Mouse (Mus musculus): Measurements from ENCODE around the gene Mettl15.
"Not testable (repeated sequence)": the region's sequence is repeated elsewhere in the genome, so short reads cannot be mapped to it uniquely, and the experiment has no call there.

The Mettl15 gene

GRCm38 (mm10) chr2:109280600-109281340 is at the start of gene Mettl15, which contains the start of gene Kif18a:
Gene Mettl15 (minus strand): TSS chr2:109280748.
Gene Kif18a (plus strand): TSS chr2:109280738.
- peak; percentile 92 to 96 for DNase-seq (ENCODE audit: low spot score in 2 of 2)

- no peak for DNase-seq (ENCODE audit: low spot score in 2 of 2)
These were observed 30.8 kb upstream of the Mettl15 start for GRCm38 (mm10) chr2:109311369-109311768.

DNA sequence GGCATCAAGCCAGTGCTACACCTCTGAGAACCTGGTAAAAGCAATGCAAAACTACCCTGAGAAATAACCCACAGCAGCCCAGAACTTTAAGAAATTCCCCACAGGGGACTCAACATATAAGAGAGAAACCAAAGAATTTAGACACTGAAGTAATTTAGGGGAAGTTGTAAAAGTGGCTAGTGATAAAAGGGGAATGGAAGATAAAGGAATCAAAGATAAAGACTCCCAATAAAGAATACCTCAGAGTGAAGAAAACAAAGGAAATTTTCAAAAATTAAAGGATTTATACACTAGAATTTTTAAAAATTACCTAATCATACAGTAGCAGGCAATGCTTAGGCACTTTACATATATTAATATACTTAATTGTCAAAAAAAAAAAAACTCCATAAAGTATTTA is 23.1 kb upstream of the Mettl15 start:
- no peak for DNase-seq (ENCODE audit: low spot score in 2 of 2)

- DNase-seq (ENCODE audit: low spot score in 2 of 2) = no peak
These were observed 21.7 kb upstream of the Mettl15 start for GRCm38 (mm10) chr2:109302234-109302633.

GRCm38 (mm10) chr2:109298160-109298559 is 17.6 kb upstream of the Mettl15 start:
- DNase-seq (ENCODE audit: low spot score in 2 of 2) = no peak

DNA sequence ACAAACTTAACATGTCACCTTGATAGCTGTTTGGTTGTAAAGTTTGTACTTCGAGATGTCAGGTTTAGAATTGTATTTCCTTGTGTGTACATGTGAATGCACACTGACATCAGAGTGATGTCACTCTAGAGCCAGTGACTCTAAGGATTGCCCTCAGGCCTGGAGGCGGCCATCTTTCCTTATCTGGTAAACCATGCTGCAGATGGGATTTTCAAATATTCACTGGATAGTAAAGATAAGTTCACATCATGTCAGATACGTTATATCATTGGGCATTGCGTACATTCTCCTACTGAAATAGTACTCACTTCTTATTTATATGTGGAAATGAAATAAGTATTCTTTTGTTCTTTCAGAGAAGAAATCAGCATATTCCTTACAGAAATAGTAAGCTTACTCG is 15.7 kb upstream of the Mettl15 start:
- no peak for DNase-seq (ENCODE audit: low spot score in 2 of 2)

- DNase-seq (ENCODE audit: low spot score in 2 of 2) = no peak
These were observed 8.8 kb upstream of the Mettl15 start for GRCm38 (mm10) chr2:109289327-109289726.

GRCm38 (mm10) chr2:109284121-109284520 is 3.6 kb upstream of the Mettl15 start:
- DNase-seq (ENCODE audit: low spot score in 2 of 2) = no peak

DNA sequence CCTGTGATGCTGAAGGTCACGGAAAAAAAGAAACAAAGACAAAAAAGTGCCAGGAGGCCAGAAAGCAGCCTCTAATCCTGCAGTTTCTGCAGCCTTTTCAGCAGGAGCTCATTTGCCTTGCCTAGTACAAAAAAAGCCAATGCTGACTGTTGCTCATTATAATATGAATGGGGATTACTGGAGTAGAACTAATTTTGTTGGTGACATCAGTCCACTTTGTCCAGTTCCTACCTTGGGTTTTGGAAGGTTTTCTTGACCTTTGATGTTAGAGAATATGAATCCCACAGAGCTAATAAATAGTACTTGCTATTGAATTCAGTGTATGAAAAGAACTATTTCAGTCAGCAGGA is 768 bp upstream of the Mettl15 start:
- no peak for DNase-seq (ENCODE audit: low spot score in 2 of 2)

DNA sequence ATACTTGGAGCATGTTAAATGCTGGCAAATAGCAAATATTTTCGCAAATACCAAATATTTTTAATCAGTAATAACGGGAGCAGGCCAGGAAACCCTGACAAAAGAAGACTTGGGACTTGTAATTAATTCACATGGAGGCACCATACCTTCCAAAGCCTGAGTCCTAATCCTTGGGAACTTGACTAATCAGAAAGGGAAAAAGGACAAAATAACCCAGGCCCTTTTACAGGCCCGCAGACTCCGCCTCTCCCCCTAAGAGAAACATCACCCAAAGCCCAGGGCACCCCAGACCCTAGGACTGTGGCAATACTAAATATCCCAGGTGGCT is 312 bp downstream of the Mettl15 start:
- no peak for DNase-seq (ENCODE audit: low spot score in 2 of 2)

DNA sequence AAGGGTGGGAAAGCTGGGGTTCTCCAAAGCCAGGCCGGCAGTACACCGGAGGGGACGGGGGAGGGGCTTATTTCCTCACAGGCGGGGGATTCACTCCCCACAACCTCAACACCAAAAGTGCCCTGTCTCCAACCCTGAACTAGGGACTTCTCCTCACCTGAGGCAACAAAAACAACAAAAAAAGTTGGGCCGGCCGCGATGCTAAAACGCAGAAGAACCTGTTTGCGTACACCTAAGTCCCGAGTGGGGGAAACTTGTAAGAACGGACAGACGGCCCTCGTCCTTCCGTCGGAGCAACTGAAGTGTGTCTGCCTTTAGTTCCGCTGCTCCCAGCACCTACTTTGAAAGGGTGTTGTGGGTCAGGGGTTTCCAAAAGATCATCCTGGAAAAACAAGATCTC is 2.5 kb downstream of the Mettl15 start:
- DNase-seq (ENCODE audit: low spot score in 2 of 2) = peak in 1 of 2 experiments; percentile 17

- no peak for DNase-seq (ENCODE audit: low spot score in 2 of 2)
These were observed 3.0 kb downstream of the Mettl15 start for GRCm38 (mm10) chr2:109277593-109277992.

DNA sequence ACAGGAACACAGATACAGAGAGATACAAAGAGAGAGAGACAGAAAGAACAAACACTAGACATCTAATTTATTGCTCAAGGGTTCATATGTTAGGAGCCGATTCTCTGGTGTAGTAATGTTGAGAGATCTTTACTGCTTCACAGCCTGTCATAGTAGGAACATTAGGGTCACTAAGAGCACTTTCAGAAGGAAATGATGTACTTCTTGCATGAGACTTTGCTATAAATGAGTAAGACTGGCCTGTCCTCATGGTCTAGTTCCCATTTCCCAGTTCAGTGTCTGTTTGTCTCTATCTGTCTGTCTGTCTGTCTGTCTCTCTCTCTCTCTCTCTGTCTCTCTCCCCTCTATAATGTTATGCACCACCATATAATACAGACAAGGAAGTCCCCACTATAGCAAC is 7.5 kb downstream of the Mettl15 start:
- DNase-seq (ENCODE audit: low spot score in 2 of 2) = no peak

DNA sequence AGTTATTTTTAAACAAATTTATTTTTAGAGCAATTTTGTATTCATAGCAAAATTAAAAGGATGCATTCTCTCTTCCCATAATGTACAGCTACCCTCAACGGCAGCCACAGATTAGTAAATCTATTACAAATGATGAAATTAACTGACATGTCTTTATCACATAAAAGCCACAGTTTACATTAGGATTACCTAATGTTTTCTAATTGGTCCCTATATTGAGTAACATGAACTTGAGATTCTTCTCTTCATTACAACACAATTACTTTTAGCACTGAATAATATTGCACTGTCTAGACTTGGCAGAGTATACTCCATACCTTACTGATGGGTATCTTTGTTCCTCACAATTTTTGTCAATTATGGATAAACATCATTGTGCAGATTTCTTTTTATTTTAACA is 17.8 kb downstream of the Mettl15 start:
- no peak for DNase-seq (ENCODE audit: low spot score in 2 of 2)

- no peak for DNase-seq (ENCODE audit: low spot score in 2 of 2)
These were observed 38.6 kb downstream of the Mettl15 start for GRCm38 (mm10) chr2:109241947-109242346.

DNA sequence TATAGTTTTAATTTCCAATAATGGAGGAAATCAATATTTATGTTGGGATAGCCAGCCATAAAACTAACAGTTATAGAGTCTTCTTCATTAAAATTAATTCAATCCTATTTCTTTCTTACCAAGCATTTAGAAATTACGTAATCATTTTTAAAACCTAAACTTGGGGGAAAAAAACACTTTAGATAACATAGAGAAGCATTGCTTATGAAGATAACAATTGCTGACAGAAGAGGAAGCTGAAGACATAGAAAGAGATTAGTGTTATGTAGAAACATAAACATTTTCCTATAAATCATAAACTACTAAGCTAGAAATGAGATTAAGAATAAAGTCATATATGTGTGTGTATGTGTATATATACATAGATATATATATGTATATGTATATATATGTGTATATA is 44.8 kb downstream of the Mettl15 start:
- no peak for DNase-seq (ENCODE audit: low spot score in 2 of 2)

DNA sequence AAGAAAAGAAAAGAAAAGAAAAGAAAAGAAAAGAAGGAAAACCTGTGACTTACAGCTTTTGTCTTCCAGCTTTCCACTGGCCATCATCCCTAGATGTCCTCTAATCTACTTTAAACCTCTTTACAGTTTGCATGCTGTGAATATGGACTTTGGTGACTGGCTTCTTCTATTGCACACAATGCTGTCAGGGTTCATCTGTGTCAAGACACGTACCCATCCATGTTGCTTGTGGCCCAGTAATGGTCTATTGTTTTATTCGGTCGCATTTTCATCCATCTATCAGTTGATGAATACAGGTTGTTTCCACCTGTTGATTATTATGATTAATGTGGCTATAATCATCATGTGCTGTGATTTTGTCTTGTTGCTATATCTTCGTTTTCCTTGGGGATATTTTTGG is 46.7 kb downstream of the Mettl15 start:
- no peak for DNase-seq (ENCODE audit: low spot score in 2 of 2)

DNA sequence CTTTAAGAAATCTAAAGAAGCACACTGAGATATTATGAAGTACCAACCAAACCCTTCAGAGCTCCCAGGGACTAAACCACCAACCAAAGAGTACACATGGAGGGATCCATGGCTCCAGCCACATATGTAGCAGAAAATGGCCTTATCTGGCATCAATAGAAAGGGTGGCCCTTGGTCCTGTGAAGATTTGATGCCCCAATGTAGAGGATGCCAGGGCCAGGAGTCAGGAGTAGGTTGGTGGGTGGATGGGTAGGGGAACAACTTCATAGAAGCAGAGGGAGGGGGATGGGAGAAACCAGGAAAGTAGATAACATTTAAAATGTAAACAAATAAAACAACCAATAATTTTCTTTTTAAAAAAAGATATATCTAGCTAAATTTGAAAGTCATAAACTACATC is 50.1 kb downstream of the Mettl15 start:
- DNase-seq (ENCODE audit: low spot score in 2 of 2) = no peak

GRCm38 (mm10) chr2:109227196-109227595 is 53.4 kb downstream of the Mettl15 start:
- no peak for DNase-seq (ENCODE audit: low spot score in 2 of 2)

DNA sequence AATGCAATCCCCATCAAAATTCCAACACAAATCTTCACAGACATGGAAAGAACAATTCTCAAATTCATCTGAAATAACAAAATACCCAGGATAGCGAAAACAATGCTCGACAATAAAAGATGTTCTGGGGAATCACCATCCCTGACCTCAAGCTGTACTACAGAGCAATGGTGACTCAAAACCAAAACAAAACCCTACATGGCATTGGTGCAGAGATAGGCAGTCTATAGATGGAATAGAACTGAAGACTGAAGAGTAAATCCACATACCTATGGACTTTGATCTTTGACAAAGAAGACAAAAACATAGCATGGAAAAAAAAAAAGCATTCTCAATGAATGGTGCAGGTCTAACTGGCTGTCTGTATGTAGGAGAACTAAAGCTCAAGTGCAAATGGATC is 59.1 kb downstream of the Mettl15 start:
- DNase-seq (ENCODE audit: low spot score in 2 of 2) = no peak

DNA sequence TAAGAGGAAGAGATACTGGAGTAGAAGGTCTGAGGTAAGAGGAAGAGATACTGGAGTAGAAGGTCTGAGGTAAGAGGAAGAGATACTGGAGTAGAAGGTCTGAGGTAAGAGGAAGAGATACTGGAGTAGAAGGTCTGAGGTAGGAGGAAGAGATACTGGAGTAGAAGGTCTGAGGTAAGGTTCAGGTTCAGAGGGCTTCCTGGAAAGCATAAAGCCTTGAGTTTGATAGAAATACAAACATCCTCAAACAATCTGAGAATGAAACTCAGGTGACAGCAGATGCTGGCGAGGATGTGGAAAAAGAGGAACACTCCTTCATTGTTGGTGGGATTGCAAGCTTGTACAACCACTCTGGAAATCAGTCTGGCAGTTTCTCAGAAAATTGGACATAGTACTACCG is 63.9 kb downstream of the Mettl15 start:
- not testable (repeated sequence) for DNase-seq (ENCODE audit: low spot score in 2 of 2)

DNA sequence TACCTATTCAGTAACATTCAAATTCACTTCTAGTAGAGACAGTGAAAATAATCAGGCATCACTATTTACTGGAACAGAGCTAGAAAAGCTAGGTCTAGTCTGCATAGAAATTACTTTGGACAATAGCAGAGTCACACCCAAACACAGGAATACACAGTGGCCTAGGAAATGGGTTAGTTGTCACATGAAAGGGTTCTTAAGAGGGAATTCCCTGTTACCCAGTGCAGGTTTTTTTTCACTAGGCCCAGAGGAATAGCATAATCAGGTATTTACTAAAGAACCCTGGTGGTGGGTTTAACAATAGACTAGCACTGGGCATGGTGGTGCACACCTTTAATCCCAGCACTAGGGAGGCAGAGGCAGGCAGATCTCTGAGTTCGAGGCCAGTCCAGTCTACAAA is 69.9 kb downstream of the Mettl15 start:
- not testable (repeated sequence) for DNase-seq (ENCODE audit: low spot score in 2 of 2)

- no peak for DNase-seq (ENCODE audit: low spot score in 2 of 2)
These were observed 72.5 kb downstream of the Mettl15 start for GRCm38 (mm10) chr2:109208032-109208431.

- no peak for DNase-seq (ENCODE audit: low spot score in 2 of 2)
These were observed 97.6 kb downstream of the Mettl15 start for GRCm38 (mm10) chr2:109182993-109183392.
